8 mouse cellular contexts compared by ENCODE assay signal in the genomic region with DNA sequence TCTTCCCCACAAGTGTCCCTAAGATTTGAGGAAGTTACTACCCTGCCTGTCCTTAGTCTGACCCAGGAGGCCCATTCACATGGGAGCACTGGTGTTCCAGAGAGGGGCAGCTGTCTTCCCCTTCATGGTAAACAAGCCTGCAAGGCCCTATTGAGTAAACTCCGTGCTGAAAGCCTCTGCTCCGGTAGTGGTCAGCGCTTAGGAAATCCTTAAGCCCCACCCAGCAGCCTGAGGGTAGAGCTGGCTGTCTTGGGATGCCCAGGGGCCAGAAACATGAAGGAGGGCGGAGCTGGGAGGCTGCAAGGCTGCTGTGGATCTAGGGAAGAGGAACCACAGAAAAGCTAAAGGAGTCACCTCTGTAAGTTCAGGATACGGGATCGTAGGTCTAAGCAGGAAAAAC. TPM values are rescaled to one million over a fixed set of nuclear protein-coding genes. Genes with fewer than 3 reads are reported as not detected.
A peak's percentile ranks its signal among the peaks of the same experiment; 100 is the strongest.
DNase-seq lines count a peak whose midpoint lies in the region; ATAC-seq lines count a peak whose summit lies in the region.

No protein-coding gene starts in this region.

- H3K4me3 ChIP-seq in hindbrain, embryonic 10.5 days: no peak overlapping the region
- H3K4me3 ChIP-seq in hindbrain, embryonic 16.5 days (ENCODE audit: low read length): no peak overlapping the region
- no peak overlapping the region for H3K4me3 ChIP-seq in lung, embryonic 15.5 days

- DNase-seq in hindbrain, embryonic 10.5 days (ENCODE audit: low spot score): peak; percentile 8
- DNase-seq in c-Kit-negative CD71-positive TER-119-positive erythroid progenitor cells, embryonic 14.5 days (ENCODE audit: low read depth, low spot score): peak; percentile 30
- DNase-seq in heart, postnatal 4 days: peak; percentile 46
- DNase-seq in MN1 (ENCODE audit: low spot score): no peak
- no peak for DNase-seq in testis, postnatal 10 days (ENCODE audit: low spot score)
- DNase-seq in right cerebral cortex, adult 18-20 months: no peak

- no peaks in the 10 kb centered on the region for H3K9me3 ChIP-seq in hindbrain, embryonic 10.5 days
- H3K9me3 ChIP-seq in hindbrain, embryonic 16.5 days (ENCODE audit: control insufficient read depth, low read length): no peaks in the 10 kb centered on the region
- H3K9me3 ChIP-seq in lung, embryonic 15.5 days: no peaks in the 10 kb centered on the region

- H3K4me2 ChIP-seq in hindbrain, embryonic 16.5 days (ENCODE audit: low read length): no peak overlapping the region
- peak overlapping the region; percentile 56 for H3K4me2 ChIP-seq in lung, embryonic 15.5 days

- H3K36me3 ChIP-seq in hindbrain, embryonic 10.5 days: no peaks in the 10 kb centered on the region
- no peaks in the 10 kb centered on the region for H3K36me3 ChIP-seq in hindbrain, embryonic 16.5 days (ENCODE audit: control insufficient read depth, insufficient read depth, low read length)
- H3K36me3 ChIP-seq in lung, embryonic 15.5 days: no peaks in the 10 kb centered on the region

- peaks cover 92% of the 10 kb centered on the region for H3K4me1 ChIP-seq in hindbrain, embryonic 10.5 days (replicated peaks)
- peaks cover 18% of the 10 kb centered on the region for H3K4me1 ChIP-seq in hindbrain, embryonic 16.5 days (ENCODE audit: control insufficient read depth, insufficient read depth, low read depth, low read length)
- H3K4me1 ChIP-seq in lung, embryonic 15.5 days: peaks cover 70% of the 10 kb centered on the region

- 35% methylated on average over 6 of the region's 6 CpGs for WGBS in hindbrain, embryonic 10.5 days
- WGBS in hindbrain, embryonic 16.5 days: 45% methylated on average over 6 of the region's 6 CpGs
- 34% methylated on average over 6 of the region's 6 CpGs for WGBS in lung, embryonic 15.5 days

- H3K27me3 ChIP-seq in hindbrain, embryonic 10.5 days (ENCODE audit: insufficient read depth, poor library complexity, severe bottlenecking): peaks cover 36% of the 10 kb centered on the region
- peaks cover 10% of the 10 kb centered on the region for H3K27me3 ChIP-seq in hindbrain, embryonic 16.5 days (replicated peaks; ENCODE audit: control insufficient read depth, insufficient read depth, low read length)
- H3K27me3 ChIP-seq in lung, embryonic 15.5 days: 0 out of 2 replicates have a peak, but pooled peaks cover 6% of the 10 kb centered on the region

- H3K27ac ChIP-seq in hindbrain, embryonic 10.5 days: peak overlapping the region; percentile 9; the same call in 1 of the 2 replicates
- no peak overlapping the region for H3K27ac ChIP-seq in hindbrain, embryonic 16.5 days (ENCODE audit: low read depth, low read length)
- peak overlapping the region; percentile 32 for H3K27ac ChIP-seq in lung, embryonic 15.5 days

- H3K9ac ChIP-seq in hindbrain, embryonic 16.5 days (ENCODE audit: low read depth, low read length): no peak overlapping the region
- H3K9ac ChIP-seq in lung, embryonic 15.5 days: no peak overlapping the region

- ATAC-seq in hindbrain, embryonic 16.5 days: no peak
- ATAC-seq in lung, embryonic 15.5 days (ENCODE audit: borderline replicate concordance, extremely low read depth, low FRiP score, low TSS enrichment): no peak

RNA-seq across cellular contexts. Expression of a gene that starts 2.4 kb away (rescaled TPM):
- 1.8 and 2.0 TPM in 2 replicates for polyA plus RNA-seq in hindbrain, embryonic 10.5 days (2016; fragmentation: Nextera tagmentation; extraction: Ambion mirVana)
- polyA plus RNA-seq in hindbrain, embryonic 16.5 days (2015; fragmentation: Nextera tagmentation; extraction: Ambion mirVana): 2.4 TPM in 2 replicates
- 10 to 100 TPM; 11.1 to 15.0 TPM for total RNA-seq in heart, postnatal 4 days (2021)
- 5.2 and 7.2 TPM in 2 replicates for polyA plus RNA-seq in lung, embryonic 15.5 days (2015; fragmentation: Nextera tagmentation; extraction: Ambion mirVana)

RNA-seq across cellular contexts. Expression of a gene that starts 50.5 kb away (rescaled TPM):
- 6.5 and 10.1 TPM in 2 replicates for polyA plus RNA-seq in hindbrain, embryonic 10.5 days (2016; fragmentation: Nextera tagmentation; extraction: Ambion mirVana)
- polyA plus RNA-seq in hindbrain, embryonic 16.5 days (2015; fragmentation: Nextera tagmentation; extraction: Ambion mirVana): 13.3 and 14.0 TPM in 2 replicates
- total RNA-seq in heart, postnatal 4 days (2021): not detected
- polyA plus RNA-seq in lung, embryonic 15.5 days (2015; fragmentation: Nextera tagmentation; extraction: Ambion mirVana): 0.45 and 0.54 TPM in 2 replicates

Comparison
In these comparisons a context has a peak if more than half of its experiments do, and no peak if none do; other contexts are left out.
1. DNase-seq: peak in hindbrain, embryonic 10.5 days (single experiment), c-Kit-negative CD71-positive TER-119-positive erythroid progenitor cells, embryonic 14.5 days (single experiment) and heart, postnatal 4 days (single experiment); none in MN1 (single experiment), testis, postnatal 10 days (single experiment) and right cerebral cortex, adult 18-20 months (single experiment).